Mouse (Mus musculus): Measurements from ENCODE around the gene Tgfb1i1. TPM values are rescaled to one million over a fixed set of nuclear protein-coding genes. Genes with fewer than 3 reads are reported as not detected.

The Tgfb1i1 gene
- not detected in 2 replicates for polyA plus RNA-seq (2012; ENCODE audit: insufficient read depth, insufficient read length, low replicate concordance, missing spikeins)

- TF ChIP-seq CTCF (IDR thresholded peaks at IDR 0.05; ENCODE audit: insufficient read depth, low read depth, low read length) (no peak), POLR2A (IDR thresholded peaks at IDR 0.05; ENCODE audit: insufficient read depth, low read depth, low read length) (no peak)
- peak within 1 kb of the TSS; percentile 40 for H3K4me3 ChIP-seq (ENCODE audit: insufficient read depth, low read depth, low read length)
- H3K27ac ChIP-seq (ENCODE audit: insufficient read depth, low read depth, low read length): peak within 1 kb of the TSS; percentile 35; the same call in 1 of the 2 replicates
- peaks cover 7% of the 10 kb centered on the region for H3K4me1 ChIP-seq (ENCODE audit: control insufficient read depth, insufficient read depth, low read length)
- 3% methylated on average over 27 of the region's 30 CpGs for WGBS
These were observed at the start of gene Tgfb1i1 for GRCm38 (mm10) chr7:128246496-128247391. TSS of gene Tgfb1i1 (plus strand) at chr7:128246812.

GRCm38 (mm10) chr7:128201607-128202006 is 45.0 kb upstream of the Tgfb1i1 start:
- WGBS: 89% methylated on average over 9 of the region's 9 CpGs
- no peaks in the 10 kb centered on the region for H3K4me1 ChIP-seq (ENCODE audit: control insufficient read depth, insufficient read depth, low read length)
- TF ChIP-seq POLR2A (IDR thresholded peaks at IDR 0.05; ENCODE audit: insufficient read depth, low read depth, low read length) (no peak), CTCF (IDR thresholded peaks at IDR 0.05; ENCODE audit: insufficient read depth, low read depth, low read length) (no peak)
- no peak overlapping the region for H3K27ac ChIP-seq (ENCODE audit: insufficient read depth, low read depth, low read length)
- no peak overlapping the region for H3K4me3 ChIP-seq (ENCODE audit: insufficient read depth, low read depth, low read length)

GRCm38 (mm10) chr7:128203071-128203470 is 43.5 kb upstream of the Tgfb1i1 start:
- TF ChIP-seq CTCF (IDR thresholded peaks at IDR 0.05; ENCODE audit: insufficient read depth, low read depth, low read length): no peak
- TF ChIP-seq POLR2A (IDR thresholded peaks at IDR 0.05; ENCODE audit: insufficient read depth, low read depth, low read length): no peak
- H3K27ac ChIP-seq (ENCODE audit: insufficient read depth, low read depth, low read length): no peak overlapping the region

GRCm38 (mm10) chr7:128204179-128204578 is 42.4 kb upstream of the Tgfb1i1 start:
- Histone ChIP-seq H3K4me3 (ENCODE audit: insufficient read depth, low read depth, low read length) (no peak overlapping the region), H3K27ac (ENCODE audit: insufficient read depth, low read depth, low read length) (no peak overlapping the region), H3K4me1 (ENCODE audit: control insufficient read depth, insufficient read depth, low read length) (no peaks in the 10 kb centered on the region)
- 82% methylated on average over 8 of the region's 8 CpGs for WGBS
- TF ChIP-seq POLR2A (IDR thresholded peaks at IDR 0.05; ENCODE audit: insufficient read depth, low read depth, low read length) (no peak), CTCF (IDR thresholded peaks at IDR 0.05; ENCODE audit: insufficient read depth, low read depth, low read length) (no peak)

More at GRCm38 (mm10) chr7:128203071-128203470, 43.5 kb upstream of the Tgfb1i1 start:
- H3K4me1 ChIP-seq (ENCODE audit: control insufficient read depth, insufficient read depth, low read length): no peaks in the 10 kb centered on the region
- no peak overlapping the region for H3K4me3 ChIP-seq (ENCODE audit: insufficient read depth, low read depth, low read length)
- WGBS: 83% methylated on average over 9 of the region's 9 CpGs

GRCm38 (mm10) chr7:128205695-128206094 is 40.9 kb upstream of the Tgfb1i1 start:
- H3K27ac ChIP-seq (ENCODE audit: insufficient read depth, low read depth, low read length): no peak overlapping the region
- WGBS: 90% methylated on average over 18 of the region's 18 CpGs
- TF ChIP-seq CTCF (IDR thresholded peaks at IDR 0.05; ENCODE audit: insufficient read depth, low read depth, low read length): no peak

GRCm38 (mm10) chr7:128206152-128206551 is 40.5 kb upstream of the Tgfb1i1 start, which contains the start of gene Cox6a2:
TSS of gene Cox6a2 (minus strand) at chr7:128206387.
- H3K4me1 ChIP-seq (ENCODE audit: control insufficient read depth, insufficient read depth, low read length): no peaks in the 10 kb centered on the region
- H3K27ac ChIP-seq (ENCODE audit: insufficient read depth, low read depth, low read length): no peak within 1 kb of the TSS
- no peak within 1 kb of the TSS for H3K4me3 ChIP-seq (ENCODE audit: insufficient read depth, low read depth, low read length)
- WGBS: 88% methylated on average over 6 of the region's 6 CpGs
- TF ChIP-seq POLR2A (IDR thresholded peaks at IDR 0.05; ENCODE audit: insufficient read depth, low read depth, low read length) (no peak), CTCF (IDR thresholded peaks at IDR 0.05; ENCODE audit: insufficient read depth, low read depth, low read length) (no peak)

More at GRCm38 (mm10) chr7:128205695-128206094, 40.9 kb upstream of the Tgfb1i1 start:
- Histone ChIP-seq H3K4me3 (ENCODE audit: insufficient read depth, low read depth, low read length) (no peak overlapping the region), H3K4me1 (ENCODE audit: control insufficient read depth, insufficient read depth, low read length) (no peaks in the 10 kb centered on the region)

- Histone ChIP-seq H3K27ac (ENCODE audit: insufficient read depth, low read depth, low read length) (no peak overlapping the region), H3K4me1 (ENCODE audit: control insufficient read depth, insufficient read depth, low read length) (no peaks in the 10 kb centered on the region), H3K4me3 (ENCODE audit: insufficient read depth, low read depth, low read length) (no peak overlapping the region)
- WGBS: 5% methylated on average over 4 of the region's 4 CpGs
- TF ChIP-seq POLR2A (IDR thresholded peaks at IDR 0.05; ENCODE audit: insufficient read depth, low read depth, low read length) (no peak), CTCF (IDR thresholded peaks at IDR 0.05; ENCODE audit: insufficient read depth, low read depth, low read length) (no peak)
These were observed 38.4 kb upstream of the Tgfb1i1 start for GRCm38 (mm10) chr7:128208187-128208586.

- TF ChIP-seq CTCF (IDR thresholded peaks at IDR 0.05; ENCODE audit: insufficient read depth, low read depth, low read length) (no peak), POLR2A (IDR thresholded peaks at IDR 0.05; ENCODE audit: insufficient read depth, low read depth, low read length) (no peak)
- 66% methylated on average over 3 of the region's 3 CpGs for WGBS
- H3K4me3 ChIP-seq (ENCODE audit: insufficient read depth, low read depth, low read length): no peak overlapping the region
- H3K27ac ChIP-seq (ENCODE audit: insufficient read depth, low read depth, low read length): no peak overlapping the region
- no peaks in the 10 kb centered on the region for H3K4me1 ChIP-seq (ENCODE audit: control insufficient read depth, insufficient read depth, low read length)
These were observed 36.8 kb upstream of the Tgfb1i1 start for GRCm38 (mm10) chr7:128209826-128210225.

- TF ChIP-seq CTCF (IDR thresholded peaks at IDR 0.05; ENCODE audit: insufficient read depth, low read depth, low read length): no peak
- no peak for TF ChIP-seq POLR2A (IDR thresholded peaks at IDR 0.05; ENCODE audit: insufficient read depth, low read depth, low read length)
- Histone ChIP-seq H3K4me1 (ENCODE audit: control insufficient read depth, insufficient read depth, low read length) (no peaks in the 10 kb centered on the region), H3K4me3 (ENCODE audit: insufficient read depth, low read depth, low read length) (no peak overlapping the region), H3K27ac (ENCODE audit: insufficient read depth, low read depth, low read length) (no peak overlapping the region)
- WGBS: 89% methylated on average over 4 of the region's 4 CpGs
These were observed 26.7 kb upstream of the Tgfb1i1 start for GRCm38 (mm10) chr7:128219952-128220351.

All from olfactory bulb, adult 2 months (tissue).